Mouse (Mus musculus) heart, adult 8-10 months (tissue): ENCODE data around the gene Olfr169. TPM values are rescaled to one million over a fixed set of nuclear protein-coding genes. Genes with fewer than 3 reads are reported as not detected.
"Not testable (repeated sequence)": the region's sequence is repeated elsewhere in the genome, so short reads cannot be mapped to it uniquely, and the experiment has no call there.

ENCODE experiments used
- DNase-seq: peaks from one replicate; pipeline ENCODE4 v3.0.0; 2022; ENCODE audit warnings: low spot score
- total RNA-seq, 4 experiments: library from RNA; stranded (reverse); gene quantifications; 2 replicates each; pipeline ENCODE4 v1.2.4; 2022

Gene Olfr169
- not detected for total RNA-seq

- DNase-seq = not testable (repeated sequence)
Measured at GRCm38 (mm10) chr16:19571709-19572108, at the start of gene Olfr169. Gene Olfr169 (minus strand): TSS chr16:19571809.

DNA sequence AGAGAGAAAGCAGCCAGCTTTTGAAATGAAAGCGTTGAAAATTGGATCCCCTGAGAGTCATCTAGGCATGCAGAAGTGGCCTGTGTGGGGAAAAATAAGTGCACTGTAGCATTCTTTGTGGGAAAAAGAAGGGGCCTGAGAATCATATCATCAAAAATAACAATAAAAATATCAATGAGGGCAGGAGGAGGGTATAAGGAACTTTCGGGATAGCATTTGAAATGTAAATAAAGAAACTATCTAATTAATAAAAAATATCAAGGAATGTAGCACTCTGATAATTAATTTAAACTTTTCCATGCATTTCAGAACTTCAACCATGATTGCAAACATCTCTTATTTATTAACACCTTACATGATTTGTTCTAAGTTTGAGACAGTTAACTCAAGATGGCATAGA, 40.2 kb upstream of the Olfr169 start, which contains the start of gene Olfr170:
TSS of gene Olfr170 (minus strand) at position 101 of the 400 bp plus-strand sequence.
- not testable (repeated sequence) for DNase-seq

- DNase-seq = no peak
Measured at GRCm38 (mm10) chr16:19603166-19603565, 31.6 kb upstream of the Olfr169 start.

DNA sequence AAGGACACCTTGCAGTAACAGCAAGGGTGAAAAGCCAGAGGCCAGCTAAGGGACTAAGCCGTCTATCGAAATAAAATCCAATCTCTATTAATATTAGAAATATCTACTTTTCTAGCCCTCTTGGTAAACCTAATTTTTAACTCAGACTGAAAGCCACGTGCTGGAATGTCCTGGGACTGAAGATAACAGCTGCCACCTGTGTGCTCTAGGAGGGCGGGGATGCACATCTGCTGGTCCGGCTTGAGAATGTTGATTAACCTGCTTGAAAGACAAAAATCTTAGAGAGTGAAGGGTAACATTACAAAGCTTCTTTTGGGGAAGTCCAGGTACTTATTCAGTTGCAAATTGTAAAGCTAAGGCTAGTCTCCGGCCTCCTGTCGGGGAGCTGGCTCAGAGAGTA, 18.2 kb downstream of the Olfr169 start:
- not testable (repeated sequence) for DNase-seq

- not testable (repeated sequence) for DNase-seq
Measured at GRCm38 (mm10) chr16:19552246-19552645, 19.4 kb downstream of the Olfr169 start.

- no peak for DNase-seq
Measured at GRCm38 (mm10) chr16:19535455-19535854, 36.2 kb downstream of the Olfr169 start, which contains the start of gene Olfr168. Gene Olfr168 (minus strand): TSS chr16:19535555.

DNA sequence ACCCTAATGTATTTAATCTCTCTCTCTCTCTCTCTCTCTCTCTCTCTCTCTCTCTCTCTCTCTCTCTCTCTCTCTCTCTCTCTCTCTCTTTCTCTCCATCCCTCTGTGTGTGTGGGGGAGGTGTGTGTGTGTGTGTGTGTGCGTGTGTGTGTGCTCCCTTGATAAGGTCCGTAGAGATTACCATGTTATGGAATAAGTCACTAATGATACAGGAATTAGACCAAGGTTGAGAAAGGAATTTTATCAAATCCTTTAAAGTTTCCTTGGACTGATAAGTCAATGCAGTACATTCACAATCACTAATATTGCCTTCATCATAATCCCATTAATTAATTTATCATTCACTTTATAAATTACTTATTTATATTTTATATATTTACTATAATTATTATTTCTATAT, 49.4 kb downstream of the Olfr169 start, which contains the start of gene Olfr167:
TSS of gene Olfr167 (minus strand) at position 101 of the 400 bp plus-strand sequence.
- no peak for DNase-seq

Other genes with a start within 250 kb of the Olfr169 start
- gene Olfr165, start 148.7 kb downstream of the Olfr169 start, total RNA-seq = not detected
- gene Olfr166, start 88.1 kb downstream of the Olfr169 start, total RNA-seq = not detected
- not detected for gene Olfr167, start 49.5 kb downstream of the Olfr169 start, total RNA-seq
- gene Olfr168, start 36.3 kb downstream of the Olfr169 start, total RNA-seq = not detected
- not detected for gene Olfr170, start 40.1 kb upstream of the Olfr169 start, total RNA-seq
- not detected for gene Olfr171, start 58.1 kb upstream of the Olfr169 start, total RNA-seq
- not detected for gene Lamp3, start 134.6 kb upstream of the Olfr169 start, total RNA-seq
- under 1 TPM; 0.22 to 0.88 (median 0.57) TPM for gene B3gnt5, start 188.4 kb upstream of the Olfr169 start, total RNA-seq